Mouse (Mus musculus) liver, embryonic 14.5 days (tissue): ENCODE results near the gene Scarb2.

Experiments
- CTCF ChIP-seq: IDR thresholded peaks from 2 replicates; pipeline ENCODE4 v1.5.1; 2016; ENCODE audit warnings: antibody characterized with exemption, low read depth, control low read depth
- EP300 ChIP-seq: IDR thresholded peaks from 2 replicates; pipeline ENCODE4 v1.6.1; 2016; ENCODE audit warnings: antibody characterized with exemption, low read depth

DNA sequence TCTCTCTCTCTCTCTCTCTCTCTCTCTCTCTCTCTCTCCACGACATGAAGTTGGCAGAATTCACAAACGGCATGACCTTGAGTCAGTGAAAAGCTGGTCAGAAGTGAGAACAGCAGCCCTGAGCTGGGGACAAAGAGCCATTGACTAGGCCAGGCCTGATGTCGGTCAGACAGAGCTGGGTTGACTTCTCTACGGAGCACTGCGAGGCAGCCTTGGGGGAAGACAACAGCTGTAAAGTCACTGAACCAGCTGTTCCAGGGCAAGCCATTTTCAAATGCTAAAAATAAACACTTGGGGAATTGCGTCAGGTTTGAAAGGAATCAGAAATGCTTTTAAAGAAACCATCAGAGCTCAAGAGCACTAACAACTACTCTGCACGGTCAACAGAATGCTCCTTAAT lies 13.2 kb downstream of the Scarb2 start:
- TF ChIP-seq CTCF: no peak
- TF ChIP-seq EP300: no peak
